Mouse (Mus musculus) heart, postnatal 0 days (tissue): ENCODE measurements around the gene Nkx3-2.

ENCODE experiments used
- CTCF ChIP-seq: IDR thresholded peaks from 2 replicates; pipeline ENCODE4 v1.5.1; 2016; ENCODE audit warnings: antibody characterized with exemption, control low read depth, low read depth
- EP300 ChIP-seq: IDR thresholded peaks from 2 replicates; pipeline ENCODE4 v1.6.1; 2016; ENCODE audit warnings: antibody characterized with exemption, low read depth

- TF ChIP-seq CTCF = no peak
- no peak for TF ChIP-seq EP300
Measured at GRCm38 (mm10) chr5:41788877-41789276, 24.6 kb upstream of the Nkx3-2 start.
